Mouse (Mus musculus): Measurements from ENCODE around the gene Hist1h4a. TPM values are rescaled to one million over a fixed set of nuclear protein-coding genes. Genes with fewer than 3 reads are reported as not detected.

Hist1h4a gene
- polyA plus RNA-seq, 1 experiment from 2014 or later, result 0.95 TPM

- DNase-seq (ENCODE audit: low spot score) (no peak), ATAC-seq (replicated peaks; ENCODE audit: low FRiP score) (no peak)
- peaks cover 8% of the 10 kb centered on the region; the same call in 1 of the 2 replicates for H3K4me1 ChIP-seq (replicated peaks; ENCODE audit: control insufficient read depth, insufficient read depth, low read length)
- no peaks in the 10 kb centered on the region for H3K36me3 ChIP-seq (ENCODE audit: control insufficient read depth, insufficient read depth, low read length)
- peak overlapping the region; percentile 74 for H3K9ac ChIP-seq (ENCODE audit: low read length)
- peak overlapping the region; percentile 38 for H3K4me3 ChIP-seq (ENCODE audit: low read depth, low read length)
- H3K27me3 ChIP-seq (ENCODE audit: control insufficient read depth, insufficient read depth, low read length), result no peaks in the 10 kb centered on the region
- peak overlapping the region; percentile 74 for H3K4me2 ChIP-seq (ENCODE audit: low read depth, low read length, severe bottlenecking)
- WGBS, result 2% methylated on average over 22 of the region's 27 CpGs
- H3K27ac ChIP-seq (ENCODE audit: low read depth, low read length), result peak overlapping the region; percentile 95
- H3K9me3 ChIP-seq (ENCODE audit: control insufficient read depth, low read length), result no peaks in the 10 kb centered on the region
Observed at GRCm38 (mm10) chr13:23760240-23760971, 624 bp downstream of the Hist1h4a start.

GRCm38 (mm10) chr13:23759916-23760239 lies 1.2 kb downstream of the Hist1h4a start:
- H3K36me3 ChIP-seq (ENCODE audit: control insufficient read depth, insufficient read depth, low read length), result no peaks in the 10 kb centered on the region
- no peaks in the 10 kb centered on the region for H3K9me3 ChIP-seq (ENCODE audit: control insufficient read depth, low read length)
- peak overlapping the region; percentile 74 for H3K9ac ChIP-seq (ENCODE audit: low read length)
- DNase-seq (ENCODE audit: low spot score) (no peak), ATAC-seq (replicated peaks; ENCODE audit: low FRiP score) (no peak)
- peak overlapping the region; percentile 38; the same call in 1 of the 2 replicates for H3K4me3 ChIP-seq (ENCODE audit: low read depth, low read length)
- H3K4me1 ChIP-seq (replicated peaks; ENCODE audit: control insufficient read depth, insufficient read depth, low read length), result peaks cover 8% of the 10 kb centered on the region; the same call in 1 of the 2 replicates
- no peaks in the 10 kb centered on the region for H3K27me3 ChIP-seq (ENCODE audit: control insufficient read depth, insufficient read depth, low read length)
- 61% methylated on average over 1 of the region's 1 CpGs for WGBS
- peak overlapping the region; percentile 74; the same call in 1 of the 2 replicates for H3K4me2 ChIP-seq (ENCODE audit: low read depth, low read length, severe bottlenecking)
- H3K27ac ChIP-seq (ENCODE audit: low read depth, low read length), result peak overlapping the region; percentile 95

GRCm38 (mm10) chr13:23759251-23759771 lies 1.7 kb downstream of the Hist1h4a start:
- ATAC-seq (replicated peaks; ENCODE audit: low FRiP score), result no peak
- Histone ChIP-seq H3K9ac (ENCODE audit: low read length) (no peak overlapping the region), H3K27ac (ENCODE audit: low read depth, low read length) (peak overlapping the region; percentile 13; the same call in 1 of the 2 replicates), H3K4me3 (ENCODE audit: low read depth, low read length) (no peak overlapping the region), H3K4me1 (replicated peaks; ENCODE audit: control insufficient read depth, insufficient read depth, low read length) (peaks cover 8% of the 10 kb centered on the region; the same call in 1 of the 2 replicates), H3K36me3 (ENCODE audit: control insufficient read depth, insufficient read depth, low read length) (no peaks in the 10 kb centered on the region), H3K9me3 (ENCODE audit: control insufficient read depth, low read length) (no peaks in the 10 kb centered on the region), H3K4me2 (ENCODE audit: low read depth, low read length, severe bottlenecking) (no peak overlapping the region), H3K27me3 (ENCODE audit: control insufficient read depth, insufficient read depth, low read length) (no peaks in the 10 kb centered on the region)
- WGBS, result 72% methylated on average over 3 of the region's 3 CpGs
- DNase-seq (ENCODE audit: low spot score), result no peak

GRCm38 (mm10) chr13:23757921-23758320 lies 3.1 kb downstream of the Hist1h4a start:
- H3K27me3 ChIP-seq (ENCODE audit: control insufficient read depth, insufficient read depth, low read length), result no peaks in the 10 kb centered on the region
- WGBS, result 60% methylated on average over 3 of the region's 3 CpGs
- H3K9me3 ChIP-seq (ENCODE audit: control insufficient read depth, low read length), result no peaks in the 10 kb centered on the region
- H3K4me3 ChIP-seq (ENCODE audit: low read depth, low read length), result no peak overlapping the region
- DNase-seq (ENCODE audit: low spot score) (no peak), ATAC-seq (replicated peaks; ENCODE audit: low FRiP score) (no peak)
- H3K36me3 ChIP-seq (ENCODE audit: control insufficient read depth, insufficient read depth, low read length), result no peaks in the 10 kb centered on the region
- H3K9ac ChIP-seq (ENCODE audit: low read length), result 0 out of 2 replicates have a peak overlapping the region, but pooled peaks have one; percentile 7
- peak overlapping the region; percentile 93; the same call in 1 of the 2 replicates for H3K27ac ChIP-seq (ENCODE audit: low read depth, low read length)
- no peak overlapping the region for H3K4me2 ChIP-seq (ENCODE audit: low read depth, low read length, severe bottlenecking)
- H3K4me1 ChIP-seq (replicated peaks; ENCODE audit: control insufficient read depth, insufficient read depth, low read length), result 0 out of 2 replicates have a peak, but pooled peaks cover 4% of the 10 kb centered on the region

GRCm38 (mm10) chr13:23757211-23757773 lies 3.7 kb downstream of the Hist1h4a start:
- ATAC-seq (replicated peaks; ENCODE audit: low FRiP score), result peak; percentile 4
- DNase-seq (ENCODE audit: low spot score), result peak; percentile 80
- Histone ChIP-seq H3K9me3 (ENCODE audit: control insufficient read depth, low read length) (no peaks in the 10 kb centered on the region), H3K36me3 (ENCODE audit: control insufficient read depth, insufficient read depth, low read length) (no peaks in the 10 kb centered on the region), H3K9ac (ENCODE audit: low read length) (peak overlapping the region; percentile 64), H3K4me3 (ENCODE audit: low read depth, low read length) (peak overlapping the region; percentile 32), H3K4me2 (ENCODE audit: low read depth, low read length, severe bottlenecking) (peak overlapping the region; percentile 69), H3K27me3 (ENCODE audit: control insufficient read depth, insufficient read depth, low read length) (no peaks in the 10 kb centered on the region), H3K4me1 (replicated peaks; ENCODE audit: control insufficient read depth, insufficient read depth, low read length) (0 out of 2 replicates have a peak, but pooled peaks cover 4% of the 10 kb centered on the region), H3K27ac (ENCODE audit: low read depth, low read length) (peak overlapping the region; percentile 93)
- WGBS, result under 1% methylated on average over 16 of the region's 23 CpGs

GRCm38 (mm10) chr13:23756790-23757189 lies 4.2 kb downstream of the Hist1h4a start, which contains the start of gene Hist1h4b:
Hist1h4b (plus strand) TSS chr13:23757013.
- ATAC-seq (replicated peaks; ENCODE audit: low FRiP score), result peak; percentile 73

GRCm38 (mm10) chr13:23755000-23755399 lies 6.0 kb downstream of the Hist1h4a start:
- Histone ChIP-seq H3K9me3 (ENCODE audit: control insufficient read depth, low read length) (no peaks in the 10 kb centered on the region), H3K36me3 (ENCODE audit: control insufficient read depth, insufficient read depth, low read length) (no peaks in the 10 kb centered on the region), H3K27me3 (ENCODE audit: control insufficient read depth, insufficient read depth, low read length) (no peaks in the 10 kb centered on the region), H3K4me1 (replicated peaks; ENCODE audit: control insufficient read depth, insufficient read depth, low read length) (0 out of 2 replicates have a peak, but pooled peaks cover 4% of the 10 kb centered on the region), H3K9ac (ENCODE audit: low read length) (no peak overlapping the region), H3K4me3 (ENCODE audit: low read depth, low read length) (no peak overlapping the region), H3K4me2 (ENCODE audit: low read depth, low read length, severe bottlenecking) (no peak overlapping the region), H3K27ac (ENCODE audit: low read depth, low read length) (0 out of 2 replicates have a peak overlapping the region, but pooled peaks have one; percentile 34)
- ATAC-seq (replicated peaks; ENCODE audit: low FRiP score) (no peak), DNase-seq (ENCODE audit: low spot score) (no peak)

More at GRCm38 (mm10) chr13:23756790-23757189, 4.2 kb downstream of the Hist1h4a start, which contains the start of gene Hist1h4b:
- Histone ChIP-seq H3K4me2 (ENCODE audit: low read depth, low read length, severe bottlenecking) (peak within 1 kb of the TSS; percentile 69), H3K27me3 (ENCODE audit: control insufficient read depth, insufficient read depth, low read length) (no peaks in the 10 kb centered on the region), H3K9me3 (ENCODE audit: control insufficient read depth, low read length) (no peaks in the 10 kb centered on the region), H3K36me3 (ENCODE audit: control insufficient read depth, insufficient read depth, low read length) (no peaks in the 10 kb centered on the region), H3K27ac (ENCODE audit: low read depth, low read length) (peak within 1 kb of the TSS; percentile 93), H3K4me1 (replicated peaks; ENCODE audit: control insufficient read depth, insufficient read depth, low read length) (0 out of 2 replicates have a peak, but pooled peaks cover 4% of the 10 kb centered on the region), H3K4me3 (ENCODE audit: low read depth, low read length) (peak within 1 kb of the TSS; percentile 32), H3K9ac (ENCODE audit: low read length) (peak within 1 kb of the TSS; percentile 64)
- DNase-seq (ENCODE audit: low spot score), result peak; percentile 90
- 0% methylated on average over 18 of the region's 22 CpGs for WGBS

- WGBS, result 60% methylated on average over 4 of the region's 4 CpGs
- Histone ChIP-seq H3K4me1 (replicated peaks; ENCODE audit: control insufficient read depth, insufficient read depth, low read length) (0 out of 2 replicates have a peak, but pooled peaks cover 4% of the 10 kb centered on the region), H3K4me2 (ENCODE audit: low read depth, low read length, severe bottlenecking) (peak overlapping the region; percentile 56; the same call in 1 of the 2 replicates), H3K27ac (ENCODE audit: low read depth, low read length) (peak overlapping the region; percentile 75), H3K9me3 (ENCODE audit: control insufficient read depth, low read length) (no peaks in the 10 kb centered on the region), H3K27me3 (ENCODE audit: control insufficient read depth, insufficient read depth, low read length) (no peaks in the 10 kb centered on the region), H3K36me3 (ENCODE audit: control insufficient read depth, insufficient read depth, low read length) (no peaks in the 10 kb centered on the region), H3K9ac (ENCODE audit: low read length) (peak overlapping the region; percentile 74), H3K4me3 (ENCODE audit: low read depth, low read length) (peak overlapping the region; percentile 32; the same call in 1 of the 2 replicates)
- ATAC-seq (replicated peaks; ENCODE audit: low FRiP score) (no peak), DNase-seq (ENCODE audit: low spot score) (no peak)
Observed at GRCm38 (mm10) chr13:23753314-23754078, 7.5 kb downstream of the Hist1h4a start.
